Mouse (Mus musculus) left cerebral cortex, adult 11 months (tissue): ENCODE measurements around the gene Myl4.
"Not testable (repeated sequence)": the region's sequence is repeated elsewhere in the genome, so short reads cannot be mapped to it uniquely, and the experiment has no call there.

ENCODE experiments used
- DNase-seq: peaks from one replicate; pipeline ENCODE4 v3.0.0; 2022; ENCODE audit warnings: low spot score

Myl4 gene

DNA sequence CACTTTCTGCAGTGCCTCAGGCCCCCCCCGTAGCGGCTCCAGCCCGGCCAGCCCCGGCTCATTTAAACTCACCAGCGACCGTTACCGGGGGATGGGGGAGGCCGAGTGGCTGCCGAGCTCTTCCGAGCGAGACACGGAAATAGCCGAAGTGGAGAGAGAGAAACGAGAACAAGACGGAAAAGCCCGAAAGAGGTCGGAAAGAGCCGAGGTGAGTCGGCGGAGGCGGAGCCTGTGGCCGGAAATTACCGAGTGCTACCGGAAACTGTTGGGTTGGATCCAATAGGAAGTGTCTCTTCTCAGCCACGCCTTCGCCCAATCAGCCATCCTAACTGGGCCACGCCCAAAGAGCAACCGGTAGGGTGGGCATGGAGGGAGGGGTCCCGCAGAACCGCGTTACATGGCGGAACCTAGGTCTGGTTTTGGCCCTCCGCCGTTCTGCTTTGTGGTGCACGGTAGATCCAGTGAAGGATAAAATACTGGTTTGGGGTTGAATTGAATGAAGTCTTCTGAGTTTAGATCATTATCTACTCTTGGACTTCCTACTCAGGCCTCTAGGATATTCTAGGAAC, at the start of gene Myl4, which contains the start of gene Cdc27:
Gene Myl4, plus strand, starts transcription at position 258 of the 569 bp plus-strand sequence.
Gene Cdc27, minus strand, starts transcription at position 215 of the 569 bp plus-strand sequence.
- peak; percentile 100 for DNase-seq

DNA sequence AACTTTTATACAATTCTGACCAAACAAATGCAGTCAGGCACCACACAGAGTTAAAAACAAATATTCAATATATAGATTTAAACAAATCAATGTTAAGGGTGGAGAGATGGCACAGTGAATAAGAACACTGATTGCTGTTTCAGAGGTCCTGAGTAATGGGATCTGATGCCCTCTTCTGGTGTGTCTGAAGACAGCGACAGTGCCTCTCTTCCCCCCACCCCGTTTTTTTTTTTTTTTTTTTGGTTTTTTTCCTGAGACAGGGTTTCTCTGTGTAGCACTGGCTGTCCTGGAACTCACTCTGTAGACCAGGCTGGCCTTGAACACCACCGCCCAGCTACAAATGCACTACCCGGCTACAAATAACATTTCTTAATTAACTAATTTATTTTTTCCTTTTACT, 42.0 kb upstream of the Myl4 start:
- no peak for DNase-seq

DNA sequence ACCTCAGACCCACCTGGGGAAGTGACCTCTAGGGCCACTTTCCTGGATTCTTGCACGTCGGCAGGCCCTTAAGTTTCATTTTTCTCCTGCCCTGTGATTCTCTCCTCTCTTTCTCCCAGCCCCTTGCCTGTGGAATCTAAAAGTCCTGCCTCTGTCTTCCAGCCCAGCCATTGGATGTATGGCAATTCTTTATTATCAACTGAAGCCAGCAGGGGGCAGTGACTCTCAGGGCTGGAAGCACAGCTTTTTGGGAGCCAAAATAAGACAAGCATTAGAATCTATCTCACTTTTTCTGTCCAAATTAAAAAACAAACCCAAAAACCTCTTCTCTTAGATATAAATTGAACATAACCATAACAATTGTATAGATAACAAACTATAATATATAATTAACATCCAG, 39.9 kb upstream of the Myl4 start:
- DNase-seq, result no peak

DNA sequence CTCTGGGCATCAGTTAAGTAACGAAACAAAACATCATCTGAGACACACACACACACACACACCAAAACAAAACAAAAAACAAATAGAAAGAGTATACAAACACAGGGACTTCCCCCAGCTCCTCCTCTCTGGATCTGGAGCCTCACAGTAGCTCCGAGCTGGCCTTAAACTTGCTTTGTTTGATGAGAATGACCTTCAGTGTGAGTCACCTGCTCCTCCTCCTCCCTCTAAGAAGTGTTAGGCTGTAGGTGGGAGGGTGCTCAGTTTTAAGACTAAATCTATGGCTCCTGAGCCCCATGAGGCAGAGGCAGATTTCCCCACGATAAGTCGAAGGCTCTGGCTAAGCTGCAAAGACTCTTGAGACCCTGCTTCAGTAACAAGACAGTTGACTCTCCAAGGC, 38.0 kb upstream of the Myl4 start:
- DNase-seq, result no peak

DNA sequence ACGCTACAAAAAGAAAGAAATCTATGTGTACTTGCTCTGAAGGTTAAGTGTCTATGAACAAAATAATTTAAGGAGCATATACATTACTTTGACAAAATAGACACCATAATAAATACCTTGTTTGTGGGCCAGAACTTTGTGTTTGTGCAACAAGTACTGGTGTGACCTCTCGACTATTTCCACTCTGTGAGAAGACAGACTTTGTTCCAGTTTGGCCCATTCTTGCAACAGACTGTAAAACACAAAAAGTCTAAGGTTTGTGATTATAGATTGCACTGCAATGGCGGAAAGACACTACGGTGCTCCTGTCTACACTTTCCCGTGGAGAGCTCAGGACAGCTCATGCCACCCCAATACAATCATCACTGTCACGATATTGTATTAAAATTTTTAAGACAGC, 24.5 kb upstream of the Myl4 start:
- no peak for DNase-seq

DNA sequence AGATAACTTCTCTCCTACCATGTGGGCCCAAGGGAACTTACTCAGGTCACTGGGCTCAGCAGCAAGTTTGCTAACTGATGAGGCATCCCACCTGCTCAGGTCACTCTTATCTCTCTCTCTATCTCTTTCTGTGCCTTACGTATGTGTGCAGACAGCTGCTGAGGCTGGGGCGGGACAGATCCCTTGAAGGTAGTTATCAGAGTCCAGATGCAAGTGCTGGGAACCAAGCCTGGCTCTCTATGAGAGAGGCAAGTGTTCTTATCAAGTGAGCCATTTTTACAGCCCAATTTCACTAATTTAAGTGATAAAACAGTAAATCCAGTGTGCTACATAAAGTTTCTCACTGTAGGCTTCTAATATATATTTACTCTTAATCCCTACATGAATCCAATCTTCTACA, 13.6 kb upstream of the Myl4 start:
- DNase-seq, result no peak

DNA sequence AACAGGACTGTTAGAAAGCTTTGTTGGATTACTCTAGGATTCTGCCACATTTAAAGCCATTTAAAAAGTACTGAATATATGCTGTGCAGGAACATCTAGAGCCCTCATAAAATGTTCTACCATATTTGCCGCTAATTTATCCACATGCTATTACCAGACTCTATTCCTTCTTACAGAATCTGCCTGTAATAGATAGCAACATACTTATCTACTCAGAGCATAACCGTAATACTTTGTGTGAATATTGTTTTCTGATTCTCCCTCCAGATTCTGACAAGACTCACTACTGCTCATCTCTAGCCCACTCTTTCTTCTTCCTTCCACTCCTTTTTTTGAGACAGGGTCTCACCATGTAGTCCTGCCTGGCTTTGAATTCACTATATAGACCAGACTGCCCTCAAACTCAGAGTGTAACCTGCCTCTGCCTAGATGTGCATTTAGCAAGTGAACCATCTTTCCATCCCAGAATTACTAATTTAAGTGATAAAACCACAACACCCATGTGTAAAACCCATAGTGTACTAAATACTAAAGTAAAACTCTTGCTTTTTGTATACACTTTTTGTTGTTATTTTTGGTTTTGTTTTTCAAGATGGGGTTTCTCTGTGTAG, 12.4 kb upstream of the Myl4 start:
- DNase-seq, result no peak

DNA sequence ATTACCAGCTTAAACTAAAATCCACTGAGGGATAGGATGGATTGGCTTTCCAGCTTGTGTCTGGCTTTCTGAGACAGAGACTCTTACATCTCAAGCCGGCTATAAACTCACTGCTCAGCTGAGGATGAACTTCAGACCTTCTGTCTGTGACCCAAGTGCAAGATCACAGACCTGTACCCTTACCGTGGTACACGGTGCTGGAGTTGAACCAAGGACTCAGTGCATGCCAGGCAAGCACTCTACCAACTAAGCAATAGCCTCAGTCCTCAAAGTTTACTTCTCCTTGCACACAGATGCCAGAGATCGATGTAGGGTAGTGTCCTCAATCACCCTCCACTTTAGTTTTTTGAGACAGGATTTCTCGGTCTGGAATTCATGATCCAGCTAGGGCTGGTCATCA, 10.7 kb upstream of the Myl4 start:
- no peak for DNase-seq

DNA sequence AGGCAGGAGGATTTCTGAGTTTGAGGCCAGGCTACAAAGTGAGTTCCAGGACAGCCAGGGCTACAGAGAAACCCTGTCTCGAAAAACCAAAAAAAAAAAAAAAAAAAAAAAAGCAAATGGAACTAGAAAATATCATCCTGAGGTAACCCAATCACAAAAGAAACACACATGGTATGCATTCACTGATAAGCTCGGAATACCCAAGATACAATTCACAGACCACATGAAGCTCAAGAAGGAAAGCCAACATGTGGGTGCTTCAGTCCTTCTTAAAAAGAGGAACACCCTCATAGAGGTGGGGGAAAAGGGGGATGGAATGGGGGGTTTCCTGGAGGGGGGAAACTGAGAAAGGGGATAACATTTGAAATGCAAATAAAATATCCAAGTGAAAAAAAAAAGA, 7.1 kb upstream of the Myl4 start:
- DNase-seq, result not testable (repeated sequence)

DNA sequence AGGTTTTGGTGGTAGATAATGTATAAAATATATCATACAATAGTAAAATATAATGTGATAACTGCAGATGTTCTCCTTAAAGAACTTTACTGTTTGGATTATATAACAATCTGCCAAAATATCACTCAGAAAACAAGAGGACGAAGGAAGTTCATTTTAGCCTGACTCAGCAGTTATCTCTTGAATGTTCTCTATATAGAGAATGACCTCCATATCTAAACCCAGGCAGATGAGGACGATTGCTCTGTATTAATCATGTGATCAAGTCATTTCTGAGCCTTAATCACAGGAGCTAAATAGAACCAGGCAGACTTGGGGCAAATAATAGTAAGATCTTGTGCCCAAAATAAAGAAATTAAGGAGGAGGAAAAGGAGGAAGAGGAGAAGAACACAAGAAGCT, 6.0 kb upstream of the Myl4 start:
- DNase-seq, result no peak

DNA sequence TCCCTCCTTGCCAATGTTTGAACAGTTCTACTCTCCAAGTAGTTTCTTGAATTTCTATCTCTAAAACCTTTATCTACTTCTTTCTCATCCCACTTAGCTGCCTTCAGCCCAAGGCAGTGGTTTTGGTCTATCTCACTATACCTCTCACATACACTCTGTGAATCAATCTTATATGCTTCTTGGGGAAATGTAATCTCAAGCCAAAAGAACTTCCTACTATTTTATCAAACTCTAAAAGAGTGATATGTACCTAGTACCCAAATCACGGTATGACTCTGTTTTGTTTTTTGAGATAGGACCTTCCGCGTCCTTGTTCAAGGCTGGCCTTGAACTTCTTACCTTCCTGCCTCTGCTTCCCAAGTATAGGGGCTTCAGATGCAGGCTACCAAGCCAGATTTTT, 3.0 kb upstream of the Myl4 start:
- no peak for DNase-seq

DNA sequence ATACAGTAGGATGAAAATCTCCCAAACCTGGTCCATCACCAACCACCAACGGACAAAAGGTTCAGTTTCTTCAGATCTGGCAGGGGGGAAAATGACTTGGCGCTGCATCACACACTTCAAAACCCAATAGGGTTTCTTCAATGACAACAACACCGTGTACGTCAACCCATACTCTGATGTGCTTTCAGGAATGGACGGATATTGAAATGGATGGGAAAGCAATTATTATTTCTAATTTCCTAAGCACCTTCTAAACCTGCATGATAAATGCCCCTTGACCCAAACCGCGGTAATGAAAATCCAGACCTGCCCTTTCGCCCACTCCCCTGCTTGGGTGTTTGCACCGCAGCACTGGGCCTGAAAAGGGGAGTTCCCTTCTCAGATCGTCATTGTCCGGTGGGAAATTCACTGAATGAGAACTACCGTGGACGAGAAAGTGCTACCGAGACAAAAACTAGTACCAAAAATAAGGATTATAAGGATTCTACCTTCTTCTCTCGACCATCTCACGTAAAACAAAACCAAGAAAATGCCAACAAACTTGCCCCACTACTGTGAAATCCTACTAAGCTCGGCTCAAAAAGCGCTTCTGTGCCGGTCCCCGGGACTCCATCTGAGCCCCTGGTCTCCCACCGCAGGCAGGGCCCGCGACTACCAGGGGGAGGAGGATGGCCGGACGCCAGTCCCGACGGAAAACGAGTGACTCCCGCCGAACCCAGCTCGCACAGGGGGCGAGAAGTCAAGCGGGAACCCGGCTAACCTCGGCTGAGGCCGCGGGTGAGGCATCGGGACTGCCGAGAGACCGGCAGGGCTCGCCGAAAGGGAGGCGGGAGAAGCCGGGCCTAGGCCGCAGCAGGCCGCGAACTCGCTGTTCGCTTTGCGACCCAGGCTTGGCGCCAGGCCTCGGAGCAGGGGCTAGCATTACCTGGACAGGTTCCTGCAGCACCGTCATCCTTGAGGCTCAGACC, 741 bp upstream of the Myl4 start:
- DNase-seq, result no peak

DNA sequence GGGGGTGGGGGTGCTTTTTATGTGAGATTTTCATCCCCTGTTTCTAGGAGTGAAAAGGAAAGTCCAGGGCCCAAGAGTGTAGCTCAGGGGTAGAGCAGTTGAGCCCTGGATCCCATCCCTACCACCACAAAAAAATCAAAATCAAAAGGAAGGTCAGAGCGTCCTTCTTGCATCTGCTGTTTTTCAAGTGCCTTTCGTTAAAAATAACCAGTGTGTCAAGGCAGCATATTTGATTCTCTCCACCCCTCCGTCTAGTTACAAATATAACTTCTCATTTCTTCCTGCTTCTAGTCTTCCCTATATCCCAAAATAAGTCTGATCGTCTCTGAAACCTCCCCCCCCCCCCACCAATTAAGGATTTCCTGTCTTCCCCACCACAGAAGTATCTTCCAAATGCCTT, 7.6 kb downstream of the Myl4 start:
- no peak for DNase-seq

DNA sequence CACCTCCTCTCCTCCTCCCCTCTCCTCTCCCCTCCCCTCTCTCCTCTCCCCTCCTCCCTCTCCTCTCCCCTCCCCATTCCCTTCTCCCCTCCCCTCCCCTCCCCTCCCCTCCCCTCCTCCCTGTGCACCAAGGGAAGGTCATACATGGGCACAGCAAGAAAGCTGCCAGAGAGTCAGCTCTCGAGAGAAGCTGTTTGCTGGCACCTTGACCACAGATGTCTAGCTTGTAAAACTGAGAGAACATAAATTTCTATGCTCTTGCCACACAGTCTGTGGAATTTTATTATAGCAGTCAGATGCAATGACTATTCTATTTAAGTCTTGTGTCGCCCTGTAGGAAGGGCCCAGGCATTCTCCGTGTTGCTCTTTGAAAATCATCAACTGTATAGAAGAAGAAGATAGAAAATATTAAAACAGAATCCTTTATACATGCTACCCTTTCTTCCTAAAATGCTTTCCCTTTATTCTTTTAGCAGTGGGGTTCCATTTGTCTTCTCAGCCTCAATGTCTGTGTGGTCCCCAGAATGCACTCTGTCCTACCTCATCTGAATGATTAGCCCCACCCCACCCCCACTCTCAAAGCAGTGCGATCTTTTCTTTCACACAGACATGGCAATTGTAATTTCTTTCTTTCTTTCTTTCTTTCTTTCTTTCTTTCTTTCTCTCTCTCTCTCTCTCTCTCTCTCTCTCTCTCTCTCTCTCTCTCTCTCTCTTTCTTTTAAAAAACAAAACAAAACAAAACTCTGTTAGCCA, 8.4 kb downstream of the Myl4 start:
- no peak for DNase-seq

DNA sequence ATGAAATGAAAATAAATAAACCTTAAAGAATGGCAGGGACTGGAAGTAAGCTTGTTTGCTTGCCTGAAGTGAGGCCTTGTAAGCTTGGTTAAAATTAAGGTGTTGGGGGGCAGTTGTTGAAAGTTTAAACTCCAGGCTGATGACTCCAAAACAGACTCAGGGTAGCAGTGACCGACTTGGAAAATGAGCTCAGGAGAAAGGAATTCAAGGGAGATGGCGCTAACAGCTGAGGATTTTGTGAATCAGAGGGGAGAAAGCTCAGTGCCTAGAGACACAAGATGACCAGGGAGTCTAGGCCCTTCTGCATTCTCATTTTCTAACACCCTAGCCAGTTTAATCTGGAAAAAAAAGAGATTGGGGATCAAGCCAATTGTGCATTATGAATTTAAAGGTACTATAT, 10.5 kb downstream of the Myl4 start:
- no peak for DNase-seq

DNA sequence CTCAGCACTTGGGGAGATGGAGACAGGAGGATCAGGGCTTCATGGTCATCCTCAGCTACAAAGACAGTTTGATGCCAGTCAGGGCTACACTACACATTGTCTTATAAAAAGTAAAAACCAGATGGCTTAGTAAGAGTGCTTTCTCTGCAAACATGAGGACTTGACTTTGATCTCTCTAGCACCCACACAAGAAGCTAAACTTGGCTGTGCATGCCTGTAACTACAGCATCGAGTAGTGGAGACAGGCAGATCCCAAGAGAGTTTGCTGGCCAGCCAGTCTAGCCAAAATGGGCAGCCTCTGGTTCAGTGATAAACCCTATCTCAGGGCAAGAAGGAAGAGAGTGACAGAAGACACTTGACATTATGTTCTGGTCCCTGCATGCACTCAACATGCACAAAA, 13.0 kb downstream of the Myl4 start:
- no peak for DNase-seq

DNA sequence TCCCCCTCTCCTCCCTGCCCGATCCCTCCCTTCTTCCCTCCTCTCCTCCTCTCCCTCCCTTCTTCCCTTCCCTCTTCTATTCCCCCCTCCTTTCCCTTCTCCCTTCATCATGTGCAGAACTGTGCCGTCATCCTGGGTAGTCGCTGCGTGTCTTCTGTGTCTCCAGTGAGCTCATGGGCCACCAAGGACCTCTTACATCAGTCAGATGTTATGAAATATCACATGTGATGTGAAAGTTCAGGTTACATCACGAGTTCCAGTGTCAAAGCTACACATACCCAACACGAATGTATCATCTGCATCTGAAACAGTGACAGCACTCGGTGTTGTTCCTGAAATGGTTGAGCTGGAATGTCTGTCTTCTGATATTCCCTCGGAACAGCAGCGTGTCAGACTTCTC, 14.7 kb downstream of the Myl4 start:
- DNase-seq, result no peak

DNA sequence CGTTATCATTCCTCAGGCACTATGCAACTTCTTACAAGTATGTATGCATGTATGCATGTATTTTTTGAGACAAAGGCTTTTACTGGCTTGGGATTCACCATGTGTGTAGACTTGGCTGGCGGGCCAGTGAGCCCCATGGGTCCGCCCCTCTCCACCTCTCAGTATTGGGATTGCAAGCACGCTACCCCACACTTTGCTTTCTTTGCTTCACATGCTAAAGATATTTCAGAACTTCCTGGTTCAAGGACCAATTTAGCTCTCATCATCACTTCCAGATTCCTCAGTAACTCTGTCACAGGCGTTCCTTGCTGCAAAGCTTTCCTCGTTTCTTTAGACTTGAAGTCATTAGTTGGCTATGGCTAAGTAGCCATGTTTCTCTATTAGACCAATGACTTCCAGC, 15.6 kb downstream of the Myl4 start:
- DNase-seq, result no peak

DNA sequence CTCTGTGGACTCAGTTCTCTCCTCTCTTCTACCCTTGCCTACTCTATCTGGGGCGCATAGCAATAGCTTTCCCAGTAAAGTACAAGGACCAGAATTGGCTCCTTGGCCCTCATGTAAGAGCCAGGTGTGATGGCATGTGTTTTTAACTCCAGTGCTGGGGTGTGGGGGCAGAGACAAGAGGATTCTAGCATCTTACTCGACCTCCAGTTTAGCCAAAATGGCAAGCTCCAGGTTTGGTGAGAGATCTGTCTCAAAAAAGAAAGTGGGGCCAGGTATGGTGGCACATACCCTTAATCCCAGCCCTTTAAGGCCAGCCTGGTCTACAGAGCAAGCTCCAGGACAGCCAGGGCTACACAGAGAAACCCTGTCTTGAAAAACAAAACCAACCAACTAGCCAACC, 16.3 kb downstream of the Myl4 start:
- DNase-seq, result no peak

DNA sequence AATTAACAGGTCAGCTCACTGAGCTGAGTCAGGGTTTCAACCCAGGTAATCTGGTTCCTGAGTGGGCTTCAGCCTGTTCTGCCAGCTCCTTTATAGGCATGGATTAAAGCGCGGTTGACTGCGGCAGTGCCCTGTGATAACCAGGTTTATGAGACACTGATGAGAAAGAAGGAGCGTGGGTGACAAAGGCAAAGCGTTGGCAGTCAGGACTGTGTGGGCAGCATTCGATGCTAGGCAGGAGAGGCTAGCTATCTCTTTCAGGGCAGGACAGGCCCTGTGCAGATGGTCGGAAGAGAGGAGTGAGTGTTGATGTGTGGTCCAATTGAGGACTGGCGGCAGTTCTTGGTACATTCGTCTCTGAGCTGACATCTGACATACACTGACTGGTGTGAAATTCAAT, 17.3 kb downstream of the Myl4 start:
- DNase-seq, result no peak

DNA sequence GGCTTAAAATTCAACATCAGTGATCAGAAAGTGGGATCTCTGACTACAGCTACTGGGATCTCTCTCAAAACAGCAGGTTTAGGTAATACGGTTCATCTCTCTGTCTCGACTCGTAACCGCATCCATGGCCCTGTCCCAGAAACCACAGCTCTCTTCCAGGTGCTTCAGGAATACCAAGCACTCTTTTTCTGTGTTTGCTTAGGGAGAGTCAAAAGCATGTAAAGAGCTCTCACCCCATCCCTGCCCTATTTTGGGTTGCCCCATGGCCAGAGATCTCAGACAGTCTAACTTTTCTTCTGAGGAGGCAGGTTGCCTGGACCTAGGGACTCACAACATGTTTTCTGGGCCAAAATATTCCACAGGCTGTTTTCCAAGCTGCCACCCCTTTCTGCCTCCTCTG, 17.9 kb downstream of the Myl4 start:
- DNase-seq, result no peak

DNA sequence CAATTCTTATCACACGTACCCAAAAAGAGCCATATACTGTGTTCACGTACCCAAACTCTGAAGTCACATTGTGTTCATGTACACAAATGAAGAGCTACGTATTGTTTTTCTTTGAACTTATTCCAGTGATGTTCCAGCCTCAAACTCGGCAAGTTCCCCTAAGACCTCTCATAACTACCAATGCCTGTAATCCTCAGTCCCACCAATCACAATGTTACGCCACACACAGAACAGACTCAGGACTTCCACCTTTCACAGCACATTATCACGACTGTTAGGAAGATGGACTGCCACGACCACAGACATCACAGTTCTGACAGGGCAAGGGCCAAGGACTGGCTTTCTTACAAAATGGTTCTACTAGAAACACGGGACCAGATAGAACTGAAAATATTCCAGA, 20.1 kb downstream of the Myl4 start:
- DNase-seq, result not testable (repeated sequence)

DNA sequence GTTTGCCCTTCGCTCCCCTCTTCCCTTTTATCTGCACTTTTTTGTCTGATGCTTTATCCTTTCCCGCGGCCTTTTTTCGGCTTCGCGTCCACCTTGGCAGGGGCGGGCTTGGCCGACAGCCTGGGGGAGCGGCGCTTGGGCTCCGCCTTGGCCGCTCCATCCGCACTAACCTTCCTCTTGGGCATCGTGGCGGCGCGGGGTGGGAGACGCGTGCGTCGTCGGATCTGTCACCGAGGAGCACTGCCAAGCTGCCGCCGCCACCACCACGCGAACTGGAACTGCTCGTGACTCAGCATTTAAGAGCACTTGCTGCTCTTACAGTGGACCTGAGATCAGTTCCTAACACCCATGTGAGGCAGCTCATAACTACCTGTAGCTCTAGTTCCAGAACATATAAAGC, 20.9 kb downstream of the Myl4 start:
- not testable (repeated sequence) for DNase-seq
